Mouse (Mus musculus) gastrocnemius, postnatal 14 days (tissue): ENCODE results near the gene Olfr1030. TPM values are rescaled to one million over a fixed set of nuclear protein-coding genes. Genes with fewer than 3 reads are reported as not detected.
"Not testable (repeated sequence)": the region's sequence is repeated elsewhere in the genome, so short reads cannot be mapped to it uniquely, and the experiment has no call there.

ENCODE experiments used
- DNase-seq: peaks from one replicate; pipeline ENCODE4 v3.0.0; 2021; ENCODE audit warnings: mixed read lengths
- intact Hi-C: fragments of 180-260 bp; cut with DNase I; formaldehyde crosslinking; loops from one replicate; pipeline ENCODE4 v1.15.1; 2025; ENCODE audit warnings: low total_unique reads
- long read RNA-seq, 2 experiments: library from polyadenylated mRNA; stranded (forward); transcript quantifications; one replicate each; pipeline ENCODE4 v2.0.0; 2021
- total RNA-seq, 2 experiments: library from RNA; stranded (reverse); gene quantifications; 2 replicates each; pipeline ENCODE4 v1.2.3; 2021

Olfr1030 gene
- not detected for total RNA-seq
- long read RNA-seq, experiment 1 = 0 reads
- long read RNA-seq, experiment 2 = 0 reads

- no peak for DNase-seq
- intact Hi-C loops = no loop called here
These were observed at the start of gene Olfr1030 for GRCm38 (mm10) chr2:85978976-85979375. Gene Olfr1030, plus strand, starts transcription at chr2:85979276.

GRCm38 (mm10) chr2:85950137-85950536, 28.9 kb upstream of the Olfr1030 start, which contains the start of gene Olfr1028:
Gene Olfr1028, plus strand, starts transcription at chr2:85950437.
- intact Hi-C loops = no loop called here
- DNase-seq = no peak

- intact Hi-C loops = no loop called here
- DNase-seq = no peak
These were observed 5.5 kb upstream of the Olfr1030 start, which contains the start of gene Olfr1029 for GRCm38 (mm10) chr2:85973595-85973994. Gene Olfr1029, plus strand, starts transcription at chr2:85973895.

- no peak for DNase-seq
These were observed 10.9 kb downstream of the Olfr1030 start, which contains the start of gene Olfr1031 for GRCm38 (mm10) chr2:85990004-85990403. Gene Olfr1031, plus strand, starts transcription at chr2:85990304.

GRCm38 (mm10) chr2:86005240-86005639, 26.2 kb downstream of the Olfr1030 start, which contains the start of gene Olfr1032:
Gene Olfr1032, plus strand, starts transcription at chr2:86005540.
- intact Hi-C loops = no loop called here
- DNase-seq = no peak

More at GRCm38 (mm10) chr2:85990004-85990403, 10.9 kb downstream of the Olfr1030 start, which contains the start of gene Olfr1031:
- intact Hi-C loops = no loop called here

GRCm38 (mm10) chr2:86020406-86020805, 41.3 kb downstream of the Olfr1030 start, which contains the start of gene Olfr1033:
Gene Olfr1033, plus strand, starts transcription at chr2:86020633.
- intact Hi-C loops, DNase-seq: not testable (repeated sequence)

- intact Hi-C loops, DNase-seq: not testable (repeated sequence)
These were observed 42.4 kb downstream of the Olfr1030 start for GRCm38 (mm10) chr2:86021518-86021917.

Other genes starting within 250 kb of the Olfr1030 start
- not detected for gene Olfr1012, start 216.5 kb upstream of the Olfr1030 start, total RNA-seq
- gene Olfr1013, start 212.2 kb upstream of the Olfr1030 start, total RNA-seq = not detected
- not detected for gene Olfr1014, start 206.6 kb upstream of the Olfr1030 start, total RNA-seq
- not detected for gene Olfr1015, start 197.3 kb upstream of the Olfr1030 start, total RNA-seq
- gene Olfr1016, start 176.7 kb upstream of the Olfr1030 start, total RNA-seq = not detected
- gene Olfr1018, start 160.8 kb upstream of the Olfr1030 start, total RNA-seq = not detected
- gene Olfr1019, start 133.8 kb upstream of the Olfr1030 start, total RNA-seq = not detected
- gene Olfr1020, start 132.2 kb upstream of the Olfr1030 start, total RNA-seq = not detected
- gene Olfr1022, start 110.7 kb upstream of the Olfr1030 start, total RNA-seq = not detected
- not detected for gene Olfr1023, start 93.6 kb upstream of the Olfr1030 start, total RNA-seq
- gene Olfr1024, start 74.2 kb upstream of the Olfr1030 start, total RNA-seq = not detected
- gene Olfr1025-ps1, start 64.1 kb upstream of the Olfr1030 start, total RNA-seq = not detected
- gene Olfr1026, start 57.7 kb upstream of the Olfr1030 start, total RNA-seq = not detected
- not detected for gene Olfr1028, start 28.8 kb upstream of the Olfr1030 start, total RNA-seq
- gene Olfr1029, start 5.4 kb upstream of the Olfr1030 start, total RNA-seq = not detected
- gene Olfr1031, start 11.0 kb downstream of the Olfr1030 start, total RNA-seq = not detected
- gene Olfr1032, start 26.3 kb downstream of the Olfr1030 start, total RNA-seq = not detected
- gene Olfr1033, start 41.4 kb downstream of the Olfr1030 start, total RNA-seq = under 1 TPM in 1 of 2 experiments, not detected in 1; 0.64 TPM
- not detected for gene Olfr1034, start 66.6 kb downstream of the Olfr1030 start, total RNA-seq
- not detected for gene Olfr1036, start 94.7 kb downstream of the Olfr1030 start, total RNA-seq
- gene Olfr1037, start 108.1 kb downstream of the Olfr1030 start, total RNA-seq = not detected
- not detected for gene Olfr1039, start 156.7 kb downstream of the Olfr1030 start, total RNA-seq
- not detected for gene Olfr1040, start 167.5 kb downstream of the Olfr1030 start, total RNA-seq
- not detected for gene Olfr1042, start 182.6 kb downstream of the Olfr1030 start, total RNA-seq
- gene Olfr1043, start 188.2 kb downstream of the Olfr1030 start, total RNA-seq = not detected
- gene Olfr1044, start 198.5 kb downstream of the Olfr1030 start, total RNA-seq = not detected
- gene Olfr52, start 206.4 kb downstream of the Olfr1030 start, total RNA-seq = not detected
- not detected for gene Olfr1045, start 223.7 kb downstream of the Olfr1030 start, total RNA-seq
- not detected for gene Olfr1046, start 240.0 kb downstream of the Olfr1030 start, total RNA-seq